Mouse (Mus musculus) myocyte (in vitro differentiated cells): ENCODE results near the gene Gm8857. TPM values are rescaled to one million over a fixed set of nuclear protein-coding genes. Genes with fewer than 3 reads are reported as not detected.
"Not testable (repeated sequence)": the region's sequence is repeated elsewhere in the genome, so short reads cannot be mapped to it uniquely, and the experiment has no call there.

Experiments
- H3K27me3 ChIP-seq: one replicate; pipeline ENCODE4 v1.6.1; 2011; ENCODE audit not compliant: control insufficient read depth, insufficient read depth, insufficient read length
- H3K36me3 ChIP-seq: one replicate; pipeline ENCODE4 v1.6.1; 2011; ENCODE audit not compliant: control insufficient read depth, insufficient read depth
- H3K4me2 ChIP-seq: one replicate; pipeline ENCODE4 v1.6.1; 2011; ENCODE audit warnings: low read depth, control low read depth
- H3K4me3 ChIP-seq: one replicate; pipeline ENCODE4 v1.5.1; 2011; ENCODE audit warnings: mild to moderate bottlenecking, control low read depth, moderate library complexity
- H3K79me2 ChIP-seq: one replicate; pipeline ENCODE4 v1.6.1; 2011; ENCODE audit not compliant: control insufficient read depth, insufficient read depth
- H3ac ChIP-seq: one replicate; pipeline ENCODE4 v1.6.1; 2011; ENCODE audit not compliant: control insufficient read depth, insufficient read length
- polyA plus RNA-seq: library from polyadenylated mRNA; unstranded; fragments of >200 nt; fragmentation: generic; extraction: Trizol; gene quantifications from one replicate; pipeline ENCODE4 v1.2.1, GENCODE M21; 2012; ENCODE audit warnings: missing spikeins

Gm8857 gene
- not detected for polyA plus RNA-seq

DNA sequence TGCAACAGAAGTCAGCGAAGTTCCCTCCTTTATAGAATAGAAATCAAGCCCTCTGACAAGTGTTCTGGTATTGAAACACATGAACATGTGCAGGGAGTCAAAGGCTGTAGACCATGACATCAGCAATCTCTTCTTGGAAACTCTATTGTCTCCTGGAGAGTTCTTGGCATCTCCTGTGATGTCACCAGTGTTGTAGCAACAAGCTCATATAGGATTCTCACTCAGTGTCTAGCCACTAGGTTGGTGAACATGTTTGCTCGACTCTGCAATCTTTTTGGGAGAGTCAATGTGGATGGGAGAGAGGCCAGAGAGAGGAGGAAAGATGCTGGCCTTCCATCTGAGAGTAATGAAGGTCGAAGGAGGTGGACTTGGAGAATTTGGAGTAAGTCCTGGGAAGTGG lies at the start of gene Gm8857, which contains the start of gene Gm8871:
Gm8857 (plus strand) TSS at position 303 of the 400 bp plus-strand sequence.
Gm8871 (plus strand) TSS at position 301 of the 400 bp plus-strand sequence.
- not testable (repeated sequence) for H3K79me2 ChIP-seq, H3ac ChIP-seq, H3K4me2 ChIP-seq, H3K4me3 ChIP-seq, H3K36me3 ChIP-seq, H3K27me3 ChIP-seq

GRCm38 (mm10) chr5:10953512-10953911 lies 5.9 kb downstream of the Gm8857 start:
- not testable (repeated sequence) for H3K79me2 ChIP-seq, H3K27me3 ChIP-seq, H3K36me3 ChIP-seq, H3K4me2 ChIP-seq, H3ac ChIP-seq, H3K4me3 ChIP-seq

DNA sequence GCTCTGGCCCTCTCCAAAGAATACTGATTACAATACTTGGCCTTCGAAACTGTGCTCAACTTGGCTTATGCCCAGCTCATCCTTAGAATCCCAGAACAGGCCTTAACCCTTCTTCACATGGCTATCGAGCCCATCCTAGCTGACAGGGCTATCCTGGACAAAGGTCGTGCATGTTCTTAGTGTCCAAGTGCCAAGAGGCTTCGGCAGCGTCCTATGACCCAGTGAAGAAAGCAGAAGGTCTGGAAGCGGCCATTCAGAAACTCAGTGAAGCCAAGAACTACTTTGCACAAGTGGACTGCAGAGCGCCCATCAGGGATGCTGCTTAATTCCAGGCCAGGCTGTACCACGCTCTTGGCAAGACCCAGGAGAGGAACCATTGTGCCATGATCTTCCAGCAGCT lies 10.4 kb downstream of the Gm8857 start:
- H3K27me3 ChIP-seq, H3K4me3 ChIP-seq, H3K36me3 ChIP-seq, H3K4me2 ChIP-seq, H3ac ChIP-seq, H3K79me2 ChIP-seq: not testable (repeated sequence)

Other genes with a start within 250 kb of the Gm8857 start
- not detected for gene Gm8871, start within 50 bp of the Gm8857 start, polyA plus RNA-seq
- gene Gm8879, start 179.8 kb downstream of the Gm8857 start, polyA plus RNA-seq: not detected
- not detected for gene Gm5861, start 235.3 kb downstream of the Gm8857 start, polyA plus RNA-seq